Mouse (Mus musculus) limb, embryonic 13.5 days (tissue): ENCODE results near the gene Gtpbp8. TPM values are rescaled to one million over a fixed set of nuclear protein-coding genes. Genes with fewer than 3 reads are reported as not detected.
A peak's percentile ranks its signal among the peaks of the same experiment; 100 is the strongest.

Experiments used
- ATAC-seq: fragments of 200-750 bp; cut with Nextera tagmentation; 2 replicates; pipeline ENCODE4 v1.8.0; 2017; ENCODE audit warnings: low read depth, moderate number of reproducible peaks, moderate TSS enrichment; ENCODE audit not compliant: low FRiP score
- H3K27ac ChIP-seq: fragments of 300-500 bp; sonication (generic); 2 replicates; pipeline ENCODE4 v1.5.1; 2015; ENCODE audit warnings: inconsistent platforms, mild to moderate bottlenecking, moderate library complexity
- H3K27me3 ChIP-seq: fragments of 300-500 bp; sonication (generic); 2 replicates; pipeline ENCODE4 v1.6.1; 2015; ENCODE audit warnings: mild to moderate bottlenecking, inconsistent platforms
- H3K36me3 ChIP-seq: fragments of 300-500 bp; sonication (generic); 2 replicates; pipeline ENCODE4 v1.6.1; 2015; ENCODE audit warnings: inconsistent platforms, mild to moderate bottlenecking, moderate library complexity
- H3K4me1 ChIP-seq: fragments of 300-500 bp; sonication (generic); 2 replicates; pipeline ENCODE4 v1.6.1; 2015; ENCODE audit warnings: inconsistent platforms
- H3K4me2 ChIP-seq: fragments of 300-500 bp; sonication (generic); replicated peaks from 2 replicates; pipeline ENCODE4 v1.6.1; 2015; ENCODE audit warnings: inconsistent platforms, mild to moderate bottlenecking, moderate library complexity
- H3K4me3 ChIP-seq: fragments of 300-500 bp; sonication (generic); 2 replicates; pipeline ENCODE4 v1.5.1; 2015; ENCODE audit warnings: moderate library complexity, mild to moderate bottlenecking, inconsistent platforms
- H3K9ac ChIP-seq: fragments of 300-500 bp; sonication (generic); 2 replicates; pipeline ENCODE4 v1.6.1; 2015; ENCODE audit warnings: mild to moderate bottlenecking, inconsistent platforms
- H3K9me3 ChIP-seq: fragments of 300-500 bp; sonication (generic); 2 replicates; pipeline ENCODE4 v1.6.1; 2016; ENCODE audit warnings: inconsistent platforms
- WGBS: fragments of 180-500 bp; shearing (Covaris S2); methylation state at CpG from one replicate; pipeline ENCODE4 v1.1.7; 2015; 5-methylcytosine and 5-hydroxymethylcytosine counted together
- polyA plus RNA-seq: library from polyadenylated mRNA; unstranded; fragments of >200 nt; fragmentation: Nextera tagmentation; extraction: Ambion mirVana; gene quantifications from 2 replicates; pipeline ENCODE4 v1.2.1, GENCODE M21; 2015

The Gtpbp8 gene
- polyA plus RNA-seq, 1 experiment from 2014 or later, result 28.4 TPM

DNA sequence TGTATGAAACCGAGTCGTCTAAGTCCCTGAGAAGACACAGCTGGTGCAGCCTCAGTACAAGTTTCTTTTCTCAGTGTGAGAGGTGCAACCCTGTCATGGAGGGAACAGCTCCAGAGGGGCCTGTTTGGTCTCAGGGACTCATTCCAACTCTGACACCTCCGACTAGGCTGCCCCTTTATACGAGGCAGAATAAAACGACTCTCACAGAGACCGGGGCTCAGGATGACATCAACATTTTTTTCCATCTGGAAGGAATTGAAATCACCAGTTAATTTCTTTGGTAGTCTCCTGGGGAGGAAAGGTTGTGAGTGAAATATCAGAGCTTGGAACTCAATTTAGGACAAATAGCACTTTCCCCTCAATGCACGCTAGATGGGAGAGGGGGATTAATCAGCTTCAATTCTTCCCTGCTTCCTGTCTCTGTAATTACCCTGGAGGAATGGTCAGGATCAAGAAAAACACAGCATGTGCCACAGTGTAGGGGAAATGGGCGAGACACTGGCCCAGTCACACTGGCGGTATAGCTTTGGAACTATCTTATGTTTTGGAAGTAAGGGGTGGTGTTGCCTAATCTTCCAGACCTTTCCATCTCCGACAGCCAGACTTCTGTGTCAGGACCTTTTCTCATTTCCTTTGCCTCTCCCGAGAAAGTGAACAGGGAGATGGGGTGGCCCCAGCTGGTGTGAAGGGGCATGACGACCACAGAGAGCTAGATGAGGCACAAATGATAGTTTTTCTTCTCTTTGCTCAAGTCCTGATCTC lies 50.1 kb downstream of the Gtpbp8 start:
- H3K9ac ChIP-seq, result no peak overlapping the region
- H3K27me3 ChIP-seq, result no peaks in the 10 kb centered on the region
- peaks cover 49% of the 10 kb centered on the region for H3K4me1 ChIP-seq
- no peaks in the 10 kb centered on the region for H3K36me3 ChIP-seq
- H3K4me2 ChIP-seq, result peak overlapping the region; percentile 34
- 10% methylated on average over 12 of the region's 12 CpGs for WGBS
- H3K27ac ChIP-seq, result peak overlapping the region; percentile 90
- ATAC-seq, result peak; percentile 92
- H3K4me3 ChIP-seq, result no peak overlapping the region
- H3K9me3 ChIP-seq, result no peaks in the 10 kb centered on the region

DNA sequence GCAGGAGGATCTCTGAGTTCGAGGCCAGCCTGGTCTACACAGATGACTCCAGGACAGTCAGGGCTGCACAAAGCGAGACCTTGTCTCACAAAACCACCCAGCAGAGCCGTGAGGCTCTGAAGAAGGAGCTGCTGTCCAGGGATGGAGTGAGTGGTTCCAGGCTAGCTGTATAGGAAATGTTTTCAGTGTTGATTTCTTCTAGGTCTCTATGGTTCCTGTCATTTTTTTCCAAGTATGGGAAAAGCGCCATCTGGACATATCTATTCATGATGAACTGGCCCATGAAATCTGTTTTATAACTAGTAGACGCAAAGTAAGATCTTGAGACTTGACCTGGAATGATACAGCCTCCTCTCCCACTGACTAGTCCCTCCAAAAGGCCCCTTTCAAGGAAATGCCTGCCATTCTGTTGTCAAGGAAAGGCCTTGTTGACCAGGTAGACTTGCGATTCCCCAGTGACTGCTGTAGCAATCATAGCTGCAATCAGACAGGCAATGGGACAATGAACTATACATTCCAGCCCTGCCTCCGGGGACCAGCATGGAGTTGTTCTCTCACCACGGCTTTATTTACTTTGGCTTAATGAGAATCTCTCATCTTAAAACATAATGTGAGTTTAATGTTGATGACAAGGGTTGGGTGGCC lies 50.8 kb downstream of the Gtpbp8 start:
- 60% methylated on average over 8 of the region's 8 CpGs for WGBS
- peak; percentile 14; the same call in 1 of the 2 replicates for ATAC-seq
- peaks cover 49% of the 10 kb centered on the region for H3K4me1 ChIP-seq
- peak overlapping the region; percentile 89 for H3K27ac ChIP-seq
- no peak overlapping the region for H3K9ac ChIP-seq
- H3K4me3 ChIP-seq, result no peak overlapping the region
- H3K9me3 ChIP-seq, result no peaks in the 10 kb centered on the region
- no peaks in the 10 kb centered on the region for H3K36me3 ChIP-seq
- no peaks in the 10 kb centered on the region for H3K27me3 ChIP-seq
- peak overlapping the region; percentile 34; the same call in 1 of the 2 replicates for H3K4me2 ChIP-seq

DNA sequence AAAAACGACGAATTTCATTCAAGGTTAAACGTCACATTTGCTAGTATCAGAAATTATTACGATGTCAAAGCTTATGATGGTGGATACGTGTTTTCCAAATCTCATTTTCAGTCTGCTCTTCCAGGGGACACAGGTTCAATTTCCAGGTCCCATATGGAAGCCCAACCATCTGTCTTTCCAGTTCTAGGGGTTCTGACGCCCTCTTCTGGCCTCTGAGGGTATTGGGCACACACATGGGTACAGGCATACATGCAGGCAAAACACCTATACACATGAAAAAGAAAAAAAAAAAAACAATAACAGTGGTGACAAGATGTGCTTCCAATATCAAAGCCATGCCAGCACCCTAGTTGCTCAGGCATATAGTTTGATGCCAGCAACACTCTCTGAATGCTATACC lies 52.5 kb downstream of the Gtpbp8 start:
- no peaks in the 10 kb centered on the region for H3K36me3 ChIP-seq
- H3K4me2 ChIP-seq, result no peak overlapping the region
- no peaks in the 10 kb centered on the region for H3K27me3 ChIP-seq
- 70% methylated on average over 6 of the region's 6 CpGs for WGBS
- no peak overlapping the region for H3K4me3 ChIP-seq
- H3K27ac ChIP-seq, result no peak overlapping the region
- H3K9ac ChIP-seq, result no peak overlapping the region
- ATAC-seq, result no peak
- no peaks in the 10 kb centered on the region for H3K9me3 ChIP-seq
- H3K4me1 ChIP-seq, result peaks cover 61% of the 10 kb centered on the region

DNA sequence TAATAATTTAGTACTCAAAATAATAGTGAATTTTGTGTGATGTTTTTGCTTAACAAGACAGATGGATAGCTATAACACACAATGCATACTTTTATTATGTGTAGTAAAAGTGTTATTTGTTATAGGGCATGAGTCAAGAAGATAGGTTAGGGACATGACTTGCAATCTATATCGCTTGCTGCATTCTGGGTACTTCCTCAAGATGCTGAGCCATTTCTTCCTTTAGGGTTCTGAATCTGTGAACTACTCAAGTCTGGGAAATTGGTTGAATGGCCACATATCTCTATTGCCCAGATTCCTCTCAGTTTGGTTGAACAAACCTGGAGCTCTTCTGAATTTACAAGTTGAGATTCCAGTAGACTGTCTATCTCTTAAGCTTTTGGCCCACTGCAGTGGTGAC lies 53.6 kb downstream of the Gtpbp8 start:
- 92% methylated on average over 1 of the region's 1 CpGs for WGBS
- Histone ChIP-seq H3K4me3 (no peak overlapping the region), H3K4me2 (no peak overlapping the region), H3K9ac (no peak overlapping the region), H3K27me3 (no peaks in the 10 kb centered on the region), H3K36me3 (no peaks in the 10 kb centered on the region), H3K27ac (no peak overlapping the region), H3K9me3 (no peaks in the 10 kb centered on the region), H3K4me1 (peaks cover 61% of the 10 kb centered on the region)
- ATAC-seq, result no peak

DNA sequence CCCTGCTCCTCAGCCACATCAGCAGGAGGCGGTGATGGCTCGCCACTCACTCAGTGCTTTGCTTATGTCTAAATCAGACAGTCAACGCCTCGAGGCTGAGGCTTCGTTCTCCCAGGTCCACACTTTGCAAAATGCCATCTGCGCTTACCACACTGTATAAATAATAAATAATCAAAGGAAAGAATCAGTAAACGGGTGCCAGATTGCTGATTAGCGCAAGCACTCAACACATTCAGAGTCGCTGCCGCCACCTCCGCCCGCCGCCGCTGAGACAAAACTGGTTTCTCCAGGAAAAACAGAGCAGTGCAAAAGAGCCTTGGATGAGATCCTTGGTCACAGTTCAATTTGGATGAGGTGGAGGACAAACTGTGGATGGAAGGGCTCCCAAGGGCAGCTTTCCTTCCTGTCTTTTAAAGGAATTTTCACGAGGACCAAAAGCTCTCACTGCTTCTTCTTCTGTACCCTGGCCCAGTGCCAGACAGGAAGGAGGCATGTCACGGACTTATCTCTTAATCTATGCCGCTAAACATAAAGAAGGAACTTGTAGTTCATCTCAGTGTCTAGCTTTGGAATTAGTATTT lies 54.5 kb downstream of the Gtpbp8 start:
- 57% methylated on average over 17 of the region's 17 CpGs for WGBS
- H3K4me3 ChIP-seq, result no peak overlapping the region
- H3K9ac ChIP-seq, result no peak overlapping the region
- H3K27me3 ChIP-seq, result no peaks in the 10 kb centered on the region
- no peaks in the 10 kb centered on the region for H3K36me3 ChIP-seq
- H3K27ac ChIP-seq, result peak overlapping the region; percentile 39; the same call in 1 of the 2 replicates
- no peak overlapping the region; the same call in 1 of the 2 replicates for H3K4me2 ChIP-seq
- H3K4me1 ChIP-seq, result peaks cover 62% of the 10 kb centered on the region
- H3K9me3 ChIP-seq, result no peaks in the 10 kb centered on the region
- no peak for ATAC-seq

DNA sequence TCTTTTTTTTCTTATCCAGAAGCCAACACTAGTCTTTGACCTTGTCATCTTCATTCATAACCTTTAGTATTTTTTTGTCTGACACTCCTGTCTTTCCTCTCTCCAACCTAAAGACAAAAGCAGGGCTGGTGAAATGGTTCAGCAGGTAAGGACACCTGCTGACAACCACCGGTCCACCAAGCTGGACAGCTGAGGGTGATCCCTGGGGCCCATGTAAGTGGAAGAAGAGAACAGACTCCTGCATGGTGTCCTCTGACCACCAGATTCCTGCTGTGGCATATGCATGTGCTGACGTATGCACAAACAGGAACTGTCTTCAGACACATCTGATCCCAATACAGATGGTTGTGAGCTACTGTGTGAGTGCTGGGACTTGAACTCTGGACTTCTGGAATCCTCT lies 55.1 kb downstream of the Gtpbp8 start:
- WGBS, result 74% methylated on average over 2 of the region's 2 CpGs
- no peaks in the 10 kb centered on the region for H3K27me3 ChIP-seq
- H3K27ac ChIP-seq, result no peak overlapping the region
- no peaks in the 10 kb centered on the region for H3K9me3 ChIP-seq
- H3K36me3 ChIP-seq, result no peaks in the 10 kb centered on the region
- no peak overlapping the region for H3K9ac ChIP-seq
- peaks cover 58% of the 10 kb centered on the region for H3K4me1 ChIP-seq
- no peak overlapping the region for H3K4me3 ChIP-seq
- ATAC-seq, result no peak
- no peak overlapping the region for H3K4me2 ChIP-seq

DNA sequence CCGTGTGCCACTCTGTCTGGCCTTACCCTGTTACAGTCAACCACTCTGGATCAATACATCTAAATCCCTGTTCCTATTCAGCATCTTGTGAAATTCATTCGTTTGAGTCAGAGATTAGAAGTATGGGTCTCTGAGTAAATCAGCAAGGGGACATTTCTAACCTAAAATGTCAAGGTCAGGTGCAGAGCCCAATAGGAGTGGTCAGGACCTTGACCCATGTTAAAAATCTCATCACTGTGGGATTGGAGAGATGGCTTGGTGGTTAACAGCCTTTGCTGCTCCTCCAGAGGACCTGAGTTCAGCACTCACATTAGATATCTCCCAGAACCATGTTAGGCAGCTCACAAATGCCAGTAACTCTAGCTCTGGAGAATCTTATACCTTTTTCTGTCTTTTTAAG lies 55.7 kb downstream of the Gtpbp8 start:
- no peaks in the 10 kb centered on the region for H3K27me3 ChIP-seq
- no peak overlapping the region for H3K4me3 ChIP-seq
- H3K9me3 ChIP-seq, result no peaks in the 10 kb centered on the region
- no peak overlapping the region for H3K27ac ChIP-seq
- WGBS, result 77% methylated on average over 2 of the region's 2 CpGs
- ATAC-seq, result no peak
- H3K9ac ChIP-seq, result no peak overlapping the region
- no peaks in the 10 kb centered on the region for H3K36me3 ChIP-seq
- H3K4me1 ChIP-seq, result peaks cover 54% of the 10 kb centered on the region
- no peak overlapping the region for H3K4me2 ChIP-seq

DNA sequence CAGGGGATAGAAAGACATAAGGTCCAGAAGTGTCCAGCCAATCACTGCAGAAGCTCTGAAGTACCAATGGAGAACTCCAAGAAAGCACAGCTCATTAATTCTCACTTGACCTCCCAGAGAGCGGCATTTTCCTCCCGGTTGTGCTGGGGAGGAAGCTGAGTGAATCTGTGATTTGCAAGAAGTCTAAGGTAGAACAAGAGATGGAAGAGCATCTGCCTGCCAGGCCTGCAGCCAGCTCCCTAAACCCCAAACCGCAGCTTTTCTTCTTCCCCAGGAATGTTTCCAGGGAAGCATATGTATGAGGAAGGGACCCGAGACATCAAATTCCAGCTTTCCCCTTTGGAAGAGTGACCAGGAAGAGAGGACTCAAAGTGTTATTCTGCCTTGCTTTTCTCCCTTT lies 57.7 kb downstream of the Gtpbp8 start:
- 5% methylated on average over 4 of the region's 4 CpGs for WGBS
- Histone ChIP-seq H3K27me3 (no peaks in the 10 kb centered on the region), H3K4me3 (no peak overlapping the region), H3K4me2 (peak overlapping the region; percentile 52), H3K4me1 (peaks cover 60% of the 10 kb centered on the region), H3K9me3 (no peaks in the 10 kb centered on the region), H3K9ac (no peak overlapping the region), H3K27ac (peak overlapping the region; percentile 90), H3K36me3 (no peaks in the 10 kb centered on the region)
- ATAC-seq, result 0 out of 2 replicates have a peak, but pooled peaks have one; percentile 16

DNA sequence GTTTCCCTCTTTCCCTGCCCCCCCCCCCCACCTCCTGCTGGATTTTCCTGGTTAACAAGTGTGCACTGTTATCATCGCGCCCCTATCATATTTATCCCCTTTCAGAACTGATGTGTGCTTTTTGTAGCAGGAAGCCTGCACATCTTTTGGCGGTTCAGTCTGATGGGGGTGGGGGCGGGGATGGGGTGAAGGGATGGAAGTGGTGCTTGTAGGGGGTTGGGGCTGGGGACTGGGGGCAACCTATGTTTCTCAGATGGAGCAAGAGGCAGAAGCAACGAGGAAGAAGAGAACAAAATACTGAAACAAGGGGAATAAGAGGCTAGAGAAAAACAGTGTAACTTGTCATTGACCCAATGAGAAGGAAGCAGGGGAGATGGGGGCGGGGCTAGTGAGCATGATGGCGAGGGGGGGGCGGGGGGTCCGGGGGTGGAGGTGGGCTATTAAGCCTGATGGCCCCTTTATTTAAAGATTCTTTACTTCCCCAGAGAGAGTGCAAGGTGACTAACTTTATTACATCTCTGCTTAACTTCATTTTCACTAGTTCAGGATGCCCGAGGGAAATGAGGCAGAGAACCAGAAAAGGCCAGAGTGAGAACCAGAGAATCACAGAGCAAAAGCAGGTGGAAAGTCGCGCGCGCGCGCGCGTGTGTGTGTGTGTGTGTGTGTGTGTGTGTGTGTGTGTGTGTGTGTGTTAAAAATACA lies 58.3 kb downstream of the Gtpbp8 start:
- Histone ChIP-seq H3K27me3 (no peaks in the 10 kb centered on the region), H3K4me2 (peak overlapping the region; percentile 52), H3K4me1 (peaks cover 60% of the 10 kb centered on the region), H3K9ac (peak overlapping the region; percentile 39; the same call in 1 of the 2 replicates), H3K4me3 (no peak overlapping the region; the same call in 1 of the 2 replicates), H3K9me3 (no peaks in the 10 kb centered on the region), H3K36me3 (no peaks in the 10 kb centered on the region), H3K27ac (peak overlapping the region; percentile 90)
- peak; percentile 59 for ATAC-seq
- 4% methylated on average over 18 of the region's 18 CpGs for WGBS

DNA sequence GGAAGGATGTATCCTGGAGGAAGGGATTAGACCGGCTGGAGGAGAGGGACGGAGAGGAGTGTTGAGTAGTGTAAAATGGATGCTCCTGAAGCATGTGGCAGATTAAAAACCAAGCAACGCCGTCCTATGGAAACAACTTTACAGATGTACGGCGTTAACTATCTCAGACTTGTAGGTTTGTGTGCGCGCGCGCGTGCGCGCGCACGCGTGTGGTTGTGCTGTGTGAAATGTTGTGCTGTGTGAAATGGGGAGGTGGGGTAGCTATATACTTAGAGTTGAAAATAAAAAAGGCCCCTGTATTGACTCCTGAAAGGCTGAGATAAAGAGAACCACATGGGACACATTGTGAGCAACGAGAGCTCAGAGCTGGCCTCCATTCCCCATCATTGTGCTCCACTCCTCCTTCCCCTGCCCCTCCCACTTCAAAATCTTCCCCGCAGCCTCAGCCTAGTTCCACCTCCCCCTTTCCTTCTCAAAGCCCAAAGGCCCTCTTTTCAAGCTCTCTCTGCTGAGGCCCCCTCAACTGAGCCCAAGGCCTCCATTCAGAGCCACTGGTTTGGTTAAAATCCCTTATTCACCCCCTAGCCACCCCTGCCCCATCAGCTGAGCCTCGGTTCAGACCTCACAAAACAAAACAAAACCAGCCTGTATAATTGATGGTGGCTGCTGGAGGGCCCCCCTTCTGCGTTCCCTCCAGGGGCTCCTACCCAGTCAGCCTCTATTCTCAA lies 59.0 kb downstream of the Gtpbp8 start:
- Histone ChIP-seq H3K36me3 (no peaks in the 10 kb centered on the region), H3K27me3 (no peaks in the 10 kb centered on the region), H3K4me1 (peaks cover 60% of the 10 kb centered on the region), H3K4me2 (peak overlapping the region; percentile 52), H3K9ac (peak overlapping the region; percentile 39; the same call in 1 of the 2 replicates), H3K27ac (peak overlapping the region; percentile 90), H3K4me3 (no peak overlapping the region; the same call in 1 of the 2 replicates), H3K9me3 (peaks cover 6% of the 10 kb centered on the region)
- ATAC-seq, result peak; percentile 73
- WGBS, result 48% methylated on average over 20 of the region's 20 CpGs
